ENCODE assay signal across 49 mouse cellular contexts in genomic region chr7:81873807-81874206, GRCm38 (mm10). TPM values are rescaled to one million over a fixed set of nuclear protein-coding genes. Genes with fewer than 3 reads are reported as not detected.
"Had no signal": no experiment of that assay in that cellular context is flagged by ENCODE, and none has a peak within 500 bp of the region (broad histone marks: within the 10 kb centered on the region; RNA-seq: fewer than 3 reads in every experiment).

No protein-coding gene starts in this region.

- H3K27ac ChIP-seq: heart, embryonic 13.5 days; heart, embryonic 15.5 days; hindbrain, embryonic 10.5 days; hindbrain, embryonic 12.5 days; hindbrain, embryonic 13.5 days; hindbrain, embryonic 14.5 days; hindbrain, embryonic 15.5 days; hindbrain, postnatal 0 days; intestine, embryonic 15.5 days; kidney, embryonic 15.5 days; kidney, postnatal 0 days; layer of hippocampus, adult 2 months had no signal

- H3K4me1 ChIP-seq: hindbrain, embryonic 12.5 days had no signal

- DNase-seq: heart, postnatal 10 days; heart, postnatal 14 days; heart, postnatal 36 days; heart, postnatal 4 days; kidney, adult 11 months; kidney, adult 18-20 months; kidney, adult 8-10 months; kidney, adult 9 months; kidney, postnatal 10 days; kidney, postnatal 4 days; layer of hippocampus, adult 9-11 months; layer of hippocampus, postnatal 36 days had no signal

- H3K9me3 ChIP-seq: heart, embryonic 12.5 days; heart, embryonic 13.5 days; heart, embryonic 15.5 days; hindbrain, embryonic 10.5 days; hindbrain, embryonic 12.5 days; hindbrain, embryonic 13.5 days; hindbrain, embryonic 15.5 days; intestine, embryonic 15.5 days; kidney, embryonic 15.5 days had no signal

- H3K9ac ChIP-seq: heart, embryonic 12.5 days; heart, embryonic 13.5 days; heart, embryonic 15.5 days; hindbrain, embryonic 12.5 days; hindbrain, embryonic 13.5 days; hindbrain, embryonic 14.5 days; hindbrain, embryonic 15.5 days; intestine, embryonic 15.5 days; kidney, embryonic 15.5 days had no signal

- H3K27me3 ChIP-seq: heart, embryonic 12.5 days; heart, embryonic 13.5 days; heart, embryonic 15.5 days; hindbrain, embryonic 12.5 days; hindbrain, embryonic 13.5 days; hindbrain, embryonic 15.5 days; intestine, embryonic 15.5 days; kidney, embryonic 15.5 days had no signal

- H3K4me3 ChIP-seq: heart, embryonic 12.5 days; heart, embryonic 13.5 days; heart, embryonic 15.5 days; hindbrain, embryonic 10.5 days; hindbrain, embryonic 12.5 days; hindbrain, embryonic 13.5 days; hindbrain, embryonic 15.5 days; intestine, embryonic 15.5 days; kidney, embryonic 15.5 days; layer of hippocampus, adult 2 months; left cerebral cortex, adult 2 months had no signal

- H3K36me3 ChIP-seq: hindbrain, embryonic 12.5 days; hindbrain, embryonic 15.5 days; intestine, embryonic 15.5 days had no signal

RNA-seq across cellular contexts. Expression of gene Gm10160, which starts 18.2 kb away (rescaled TPM):
- total RNA-seq: heart, postnatal 10 days; heart, postnatal 14 days; heart, postnatal 25 days; heart, postnatal 36 days; heart, postnatal 4 days; hematopoietic stem cell, adult 5-6 weeks; hindbrain, postnatal 0 days; layer of hippocampus, adult 18-20 months; layer of hippocampus, adult 2 months; layer of hippocampus, adult 8-10 months; layer of hippocampus, postnatal 10 days; layer of hippocampus, postnatal 14 days; layer of hippocampus, postnatal 25 days; layer of hippocampus, postnatal 36 days; left cerebral cortex, adult 18-20 months; left cerebral cortex, adult 2 months; left cerebral cortex, adult 8-10 months had no signal
- polyA plus RNA-seq: heart, embryonic 11.5 days; heart, embryonic 12.5 days; heart, embryonic 13.5 days; heart, embryonic 14.5 days; heart, embryonic 15.5 days; heart, embryonic 16.5 days; heart, postnatal 0 days; hindbrain, embryonic 10.5 days; hindbrain, embryonic 11.5 days; hindbrain, embryonic 12.5 days; hindbrain, embryonic 13.5 days; hindbrain, embryonic 14.5 days; hindbrain, embryonic 15.5 days; hindbrain, embryonic 16.5 days; hindbrain, postnatal 0 days; inflammation-experienced regulatory T-cells, adult 6 months; intestine, embryonic 14.5 days; intestine, embryonic 15.5 days; intestine, embryonic 16.5 days; intestine, postnatal 0 days; kidney, adult 2 months; kidney, embryonic 14.5 days; kidney, embryonic 15.5 days; kidney, embryonic 16.5 days; kidney, postnatal 0 days; large intestine, adult 2 months had no signal
